ENCODE assay signal across 10 mouse cellular contexts in the genomic region with DNA sequence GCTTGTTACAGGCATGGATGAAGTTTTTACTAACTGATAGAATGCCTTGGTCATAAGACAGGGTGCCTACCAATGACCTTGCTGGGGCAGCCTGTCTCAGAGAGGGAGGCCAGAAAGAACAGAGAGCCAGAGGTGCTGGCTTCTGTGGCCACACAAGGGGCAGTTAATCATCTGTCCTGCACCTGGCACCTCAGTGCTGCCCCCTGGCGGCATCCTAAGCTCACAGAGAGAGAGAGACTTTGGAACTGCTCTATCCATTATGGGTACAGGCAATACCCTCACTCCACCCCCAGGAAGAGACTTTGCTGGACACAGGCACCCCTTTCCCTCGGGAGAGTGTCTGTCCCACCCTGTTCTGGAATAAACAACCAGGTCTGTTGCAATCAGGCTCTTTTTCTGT. TPM values are rescaled to one million over a fixed set of nuclear protein-coding genes. Genes with fewer than 3 reads are reported as not detected.
DNase-seq lines count a peak whose midpoint lies in the region; ATAC-seq and TF ChIP-seq lines count a peak whose summit lies in the region.
"Had no signal": no experiment of that assay in that cellular context is flagged by ENCODE, and none has a peak within 500 bp of the region (broad histone marks: within the 10 kb centered on the region; RNA-seq: fewer than 3 reads in every experiment).

No protein-coding gene starts in this region.

- peak; percentile 82 for TF ChIP-seq CTCF in ES-Bruce4 (IDR thresholded peaks at IDR 0.05; ENCODE audit: low read depth, low read length)
- TF ChIP-seq CTCF in olfactory bulb, adult 2 months (IDR thresholded peaks at IDR 0.05; ENCODE audit: insufficient read depth, low read depth, low read length) = peak; percentile 35; the same call in 1 of the 2 replicates

- DNase-seq in kidney, adult 18-20 months = peak; percentile 65
- peak; percentile 70 for DNase-seq in adrenal gland, postnatal 25 days
- DNase-seq in liver = peak; percentile 88
- peak; percentile 45 to 46 for DNase-seq in urinary bladder, postnatal 36 days (ENCODE audit: low spot score in 2 of 2)

- H3K4me2 ChIP-seq in kidney, embryonic 14.5 days (replicated peaks; ENCODE audit: low read depth, low read length) = no peak overlapping the region
- H3K4me2 ChIP-seq in heart, embryonic 12.5 days = no peak overlapping the region
- H3K4me2 ChIP-seq: embryonic facial prominence, embryonic 15.5 days; limb, embryonic 15.5 days had no signal

- H3K9me3 ChIP-seq in kidney, embryonic 14.5 days (ENCODE audit: control insufficient read depth, low read length) = no peaks in the 10 kb centered on the region
- H3K9me3 ChIP-seq in ES-Bruce4 (replicated peaks; ENCODE audit: control insufficient read depth, insufficient read depth, low read length, poor library complexity, severe bottlenecking) = no peaks in the 10 kb centered on the region
- no peaks in the 10 kb centered on the region for H3K9me3 ChIP-seq in heart, embryonic 12.5 days (replicated peaks)
- H3K9me3 ChIP-seq: embryonic facial prominence, embryonic 15.5 days; limb, embryonic 15.5 days had no signal

- H3K4me1 ChIP-seq in kidney, embryonic 14.5 days (ENCODE audit: control insufficient read depth, insufficient read depth, low read length) = 0 out of 2 replicates have a peak, but pooled peaks cover 3% of the 10 kb centered on the region
- H3K4me1 ChIP-seq in ES-Bruce4 (ENCODE audit: control insufficient read depth, insufficient read depth, low read length) = no peaks in the 10 kb centered on the region
- H3K4me1 ChIP-seq in heart, embryonic 12.5 days (replicated peaks) = peaks cover 19% of the 10 kb centered on the region
- peaks cover 2% of the 10 kb centered on the region; the same call in 1 of the 2 replicates for H3K4me1 ChIP-seq in olfactory bulb, adult 2 months (ENCODE audit: control insufficient read depth, insufficient read depth, low read length)

- no peak for TF ChIP-seq EP300 in ES-Bruce4 (IDR thresholded peaks at IDR 0.05; ENCODE audit: insufficient read depth, low read depth, low read length)

- 27% methylated on average over 2 of the region's 2 CpGs for WGBS in kidney, embryonic 14.5 days
- WGBS in heart, embryonic 12.5 days = 20% methylated on average over 2 of the region's 2 CpGs
- 28% methylated on average over 2 of the region's 2 CpGs for WGBS in olfactory bulb, adult 2 months

- H3K4me3 ChIP-seq in kidney, embryonic 14.5 days (ENCODE audit: low read length) = no peak overlapping the region
- no peak overlapping the region for H3K4me3 ChIP-seq in ES-Bruce4 (ENCODE audit: low read depth, low read length)
- H3K4me3 ChIP-seq in heart, embryonic 12.5 days = no peak overlapping the region
- H3K4me3 ChIP-seq in olfactory bulb, adult 2 months (ENCODE audit: insufficient read depth, low read depth, low read length) = no peak overlapping the region
- H3K4me3 ChIP-seq: embryonic facial prominence, embryonic 15.5 days; limb, embryonic 15.5 days had no signal

- ATAC-seq in kidney, embryonic 14.5 days (ENCODE audit: low FRiP score, low TSS enrichment) = no peak
- ATAC-seq in heart, embryonic 12.5 days (ENCODE audit: insufficient number of reproducible peaks, low FRiP score) = 0 out of 2 replicates have a peak, but pooled peaks have one; percentile 24

- no peak overlapping the region for H3K9ac ChIP-seq in kidney, embryonic 14.5 days (ENCODE audit: low read depth, low read length)
- no peak overlapping the region for H3K9ac ChIP-seq in ES-Bruce4 (ENCODE audit: low read depth, poor library complexity, severe bottlenecking)
- H3K9ac ChIP-seq in heart, embryonic 12.5 days = no peak overlapping the region
- H3K9ac ChIP-seq: embryonic facial prominence, embryonic 15.5 days; limb, embryonic 15.5 days had no signal

- no peak for TF ChIP-seq POLR2A in ES-Bruce4 (IDR thresholded peaks at IDR 0.05; ENCODE audit: insufficient read depth, low read length)
- no peak for TF ChIP-seq POLR2A in olfactory bulb, adult 2 months (IDR thresholded peaks at IDR 0.05; ENCODE audit: insufficient read depth, low read depth, low read length)

- H3K27me3 ChIP-seq in kidney, embryonic 14.5 days (ENCODE audit: control insufficient read depth, insufficient read depth, low read length) = no peaks in the 10 kb centered on the region
- H3K27me3 ChIP-seq in ES-Bruce4 (ENCODE audit: control insufficient read depth, insufficient read depth, low read length, poor library complexity, severe bottlenecking) = no peaks in the 10 kb centered on the region
- H3K27me3 ChIP-seq in heart, embryonic 12.5 days (replicated peaks) = no peaks in the 10 kb centered on the region
- H3K27me3 ChIP-seq: embryonic facial prominence, embryonic 15.5 days; limb, embryonic 15.5 days had no signal

- no peak overlapping the region for H3K27ac ChIP-seq in kidney, embryonic 14.5 days (ENCODE audit: low read depth, low read length)
- H3K27ac ChIP-seq in ES-Bruce4 (ENCODE audit: insufficient read depth, low read length) = no peak overlapping the region
- H3K27ac ChIP-seq in heart, embryonic 12.5 days (ENCODE audit: poor library complexity, severe bottlenecking) = no peak overlapping the region
- H3K27ac ChIP-seq in olfactory bulb, adult 2 months (ENCODE audit: insufficient read depth, low read depth, low read length) = no peak overlapping the region
- H3K27ac ChIP-seq: embryonic facial prominence, embryonic 15.5 days; limb, embryonic 15.5 days had no signal

- H3K36me3 ChIP-seq in kidney, embryonic 14.5 days (ENCODE audit: control insufficient read depth, insufficient read depth, low read length) = no peaks in the 10 kb centered on the region
- no peaks in the 10 kb centered on the region for H3K36me3 ChIP-seq in ES-Bruce4 (ENCODE audit: control insufficient read depth, insufficient read depth, low read length, poor library complexity, severe bottlenecking)
- peaks cover 26% of the 10 kb centered on the region for H3K36me3 ChIP-seq in heart, embryonic 12.5 days
- H3K36me3 ChIP-seq: embryonic facial prominence, embryonic 15.5 days; limb, embryonic 15.5 days had no signal

RNA-seq across cellular contexts. Expression of gene Art4, which starts 9.7 kb away (rescaled TPM):
- 1.7 and 2.2 TPM in 2 replicates for polyA plus RNA-seq in kidney, embryonic 14.5 days (2014; fragmentation: Nextera tagmentation; extraction: Ambion mirVana)
- not detected in 2 replicates for polyA plus RNA-seq in ES-Bruce4 (2011; ENCODE audit: insufficient read depth, insufficient read length, low read depth, missing spikeins)
- 5.3 and 5.4 TPM in 2 replicates for total RNA-seq in adrenal gland, postnatal 25 days (2021)
- polyA plus RNA-seq in heart, embryonic 12.5 days (2016; fragmentation: Nextera tagmentation; extraction: Ambion mirVana) = 21.8 and 22.5 TPM in 2 replicates
- polyA plus RNA-seq in olfactory bulb, adult 2 months (2012; ENCODE audit: insufficient read depth, insufficient read length, low replicate concordance, missing spikeins) = not detected in 2 replicates

RNA-seq across cellular contexts. Expression of gene Smco3, which starts 12.5 kb away (rescaled TPM):
- polyA plus RNA-seq in kidney, embryonic 14.5 days (2014; fragmentation: Nextera tagmentation; extraction: Ambion mirVana) = 1.1 and 1.4 TPM in 2 replicates
- not detected in 2 replicates for polyA plus RNA-seq in ES-Bruce4 (2011; ENCODE audit: insufficient read depth, insufficient read length, low read depth, missing spikeins)
- 0.30 TPM in 1 of 2 replicates, not detected in the other for total RNA-seq in adrenal gland, postnatal 25 days (2021)
- polyA plus RNA-seq in heart, embryonic 12.5 days (2016; fragmentation: Nextera tagmentation; extraction: Ambion mirVana) = not detected in 2 replicates
- polyA plus RNA-seq in olfactory bulb, adult 2 months (2012; ENCODE audit: insufficient read depth, insufficient read length, low replicate concordance, missing spikeins) = not detected in 2 replicates

RNA-seq across cellular contexts. Expression of gene Wbp11, which starts 19.8 kb away (rescaled TPM):
- polyA plus RNA-seq in kidney, embryonic 14.5 days (2014; fragmentation: Nextera tagmentation; extraction: Ambion mirVana) = 91.5 and 136 TPM in 2 replicates
- polyA plus RNA-seq in ES-Bruce4 (2011; ENCODE audit: insufficient read depth, insufficient read length, low read depth, missing spikeins) = 151 and 164 TPM in 2 replicates
- total RNA-seq in adrenal gland, postnatal 25 days (2021) = 73.2 and 79.7 TPM in 2 replicates
- polyA plus RNA-seq in heart, embryonic 12.5 days (2016; fragmentation: Nextera tagmentation; extraction: Ambion mirVana) = 90.5 and 91.8 TPM in 2 replicates
- 319 and 436 TPM in 2 replicates for polyA plus RNA-seq in olfactory bulb, adult 2 months (2012; ENCODE audit: insufficient read depth, insufficient read length, low replicate concordance, missing spikeins)

RNA-seq across cellular contexts. Expression of gene BC049715, which starts 20.4 kb away (rescaled TPM):
- 1.7 and 1.9 TPM in 2 replicates for polyA plus RNA-seq in kidney, embryonic 14.5 days (2014; fragmentation: Nextera tagmentation; extraction: Ambion mirVana)
- polyA plus RNA-seq in ES-Bruce4 (2011; ENCODE audit: insufficient read depth, insufficient read length, low read depth, missing spikeins) = 0.25 and 0.49 TPM in 2 replicates
- total RNA-seq in adrenal gland, postnatal 25 days (2021) = 0.24 and 0.94 TPM in 2 replicates
- 1.5 and 2.0 TPM in 2 replicates for polyA plus RNA-seq in heart, embryonic 12.5 days (2016; fragmentation: Nextera tagmentation; extraction: Ambion mirVana)
- polyA plus RNA-seq in olfactory bulb, adult 2 months (2012; ENCODE audit: insufficient read depth, insufficient read length, low replicate concordance, missing spikeins) = not detected in 2 replicates

RNA-seq across cellular contexts. Expression of gene Mgp, which starts 27.8 kb away (rescaled TPM):
- polyA plus RNA-seq in kidney, embryonic 14.5 days (2014; fragmentation: Nextera tagmentation; extraction: Ambion mirVana) = 168 and 215 TPM in 2 replicates
- 9.7 and 14.5 TPM in 2 replicates for polyA plus RNA-seq in ES-Bruce4 (2011; ENCODE audit: insufficient read depth, insufficient read length, low read depth, missing spikeins)
- 77.2 and 83.9 TPM in 2 replicates for total RNA-seq in adrenal gland, postnatal 25 days (2021)
- polyA plus RNA-seq in heart, embryonic 12.5 days (2016; fragmentation: Nextera tagmentation; extraction: Ambion mirVana) = 139 TPM in 2 replicates
- polyA plus RNA-seq in olfactory bulb, adult 2 months (2012; ENCODE audit: insufficient read depth, insufficient read length, low replicate concordance, missing spikeins) = not detected in 2 replicates
